Mouse (Mus musculus) MEL (cell line): ENCODE data around the gene Nos3. TPM values are rescaled to one million over a fixed set of nuclear protein-coding genes. Genes with fewer than 3 reads are reported as not detected.

Source experiments
- DNase-seq: peaks from one replicate; pipeline ENCODE4 v3.0.0; 2011; ENCODE audit warnings: low read depth, low spot score
- H3K27ac ChIP-seq: 2 replicates; pipeline ENCODE4 v1.5.1; 2012; ENCODE audit warnings: low read depth, mild to moderate bottlenecking, control low read depth, low read length, moderate library complexity; ENCODE audit not compliant: control insufficient read depth
- H3K27me3 ChIP-seq, 2 experiments: fragments of 150-350 bp in 1 of 2; sonication (generic) in 1 of 2; 2 replicates each; pipeline ENCODE4 v1.6.1; 2012; ENCODE audit warnings: low read length in 2 of 2, mild to moderate bottlenecking in 2 of 2, improper control_type of control experiment in 1 of 2, moderate library complexity in 1 of 2; ENCODE audit not compliant: insufficient read depth in 2 of 2, control insufficient read depth in 1 of 2
- H3K36me3 ChIP-seq, 2 experiments: 2 replicates each; pipeline ENCODE4 v1.6.1; 2012 to 2014; ENCODE audit warnings: low read length in 2 of 2, improper control_type of control experiment in 1 of 2, inconsistent platforms in 1 of 2, mild to moderate bottlenecking in 1 of 2; ENCODE audit not compliant: insufficient read depth in 2 of 2, control insufficient read depth in 1 of 2
- H3K4me1 ChIP-seq, 2 experiments: fragments of 150-350 bp in 1 of 2; sonication (generic) in 1 of 2; 2 replicates each; pipeline ENCODE4 v1.6.1; 2012; ENCODE audit warnings: low read length in 2 of 2, improper control_type of control experiment in 1 of 2, mild to moderate bottlenecking in 1 of 2; ENCODE audit not compliant: insufficient read depth in 2 of 2, control insufficient read depth in 1 of 2
- H3K4me3 ChIP-seq, 2 experiments: fragments of 150-350 bp in 1 of 2; sonication (generic) in 1 of 2; 2 replicates each; pipeline ENCODE4 v1.5.1; 2012; ENCODE audit warnings: low read depth in 2 of 2, low read length in 2 of 2, mild to moderate bottlenecking in 2 of 2, moderate library complexity in 2 of 2, control low read depth in 1 of 2, improper control_type of control experiment in 1 of 2; ENCODE audit not compliant: control insufficient read depth in 1 of 2, insufficient read depth in 1 of 2
- H3K79me2 ChIP-seq: 2 replicates; pipeline ENCODE4 v1.6.1; 2012; ENCODE audit warnings: mild to moderate bottlenecking, low read length, moderate library complexity; ENCODE audit not compliant: control insufficient read depth, poor library complexity, insufficient read depth
- H3K9ac ChIP-seq: 2 replicates; pipeline ENCODE4 v1.6.1; 2012; ENCODE audit warnings: low read depth, mild to moderate bottlenecking, control low read depth, low read length, moderate library complexity; ENCODE audit not compliant: control insufficient read depth, poor library complexity, severe bottlenecking
- H3K9me3 ChIP-seq: fragments of 150-350 bp; sonication (generic); replicated peaks from 2 replicates; pipeline ENCODE4 v1.6.1; 2012; ENCODE audit warnings: mild to moderate bottlenecking, low read length, improper control_type of control experiment, moderate library complexity; ENCODE audit not compliant: insufficient read depth
- BHLHE40 ChIP-seq: IDR thresholded peaks from 2 replicates; pipeline ENCODE4 v1.6.1; 2012; ENCODE audit warnings: low read depth, mild to moderate bottlenecking, inconsistent platforms, low read length, improper control_type of control experiment, borderline replicate concordance
- CHD2 ChIP-seq: IDR thresholded peaks from 2 replicates; pipeline ENCODE4 v1.6.1; 2011; ENCODE audit warnings: low read length, improper control_type of control experiment
- CTCF ChIP-seq, 3 experiments: IDR thresholded peaks in 2 of 3; conservative IDR thresholded peaks in 1 of 3; 2 replicates each; pipeline ENCODE4 v1.5.1; 2011 to 2012; ENCODE audit warnings: low read length in 3 of 3, low read depth in 2 of 3, mild to moderate bottlenecking in 2 of 3, improper control_type of control experiment in 1 of 3, inconsistent platforms in 1 of 3, mixed read lengths in 1 of 3, moderate library complexity in 1 of 3; ENCODE audit not compliant: control insufficient read depth in 1 of 3, insufficient read depth in 1 of 3, poor library complexity in 1 of 3, severe bottlenecking in 1 of 3
- E2F4 ChIP-seq: IDR thresholded peaks from 2 replicates; pipeline ENCODE4 v1.6.1; 2011; ENCODE audit warnings: low read depth, low read length, improper control_type of control experiment, borderline replicate concordance
- ELF1 ChIP-seq: IDR thresholded peaks from 2 replicates; pipeline ENCODE4 v1.6.1; 2014; ENCODE audit warnings: low read depth, mild to moderate bottlenecking, inconsistent platforms, low read length, improper control_type of control experiment, moderate library complexity
- EP300 ChIP-seq, 2 experiments: IDR thresholded peaks; 2 replicates each; pipeline ENCODE4 v1.6.1; 2011; ENCODE audit warnings: improper control_type of control experiment in 2 of 2, low read length in 2 of 2, low read depth in 1 of 2, mild to moderate bottlenecking in 1 of 2
- GABPA ChIP-seq: IDR thresholded peaks from 2 replicates; pipeline ENCODE4 v1.6.1; 2012; ENCODE audit warnings: low read depth, mild to moderate bottlenecking, inconsistent platforms, low read length, improper control_type of control experiment, moderate library complexity
- HCFC1 ChIP-seq: IDR thresholded peaks from 2 replicates; pipeline ENCODE4 v1.6.1; 2012; ENCODE audit warnings: low read depth, mild to moderate bottlenecking, inconsistent platforms, low read length, improper control_type of control experiment, moderate library complexity
- JUND ChIP-seq: IDR thresholded peaks from 2 replicates; pipeline ENCODE4 v1.6.1; 2011; ENCODE audit warnings: low read depth, mild to moderate bottlenecking, improper control_type of control experiment, low read length
- KAT2A ChIP-seq: conservative IDR thresholded peaks from 2 replicates; pipeline ENCODE4 v1.6.1; 2012; ENCODE audit warnings: low read depth, low read length, improper control_type of control experiment, inconsistent platforms
- MAFK ChIP-seq: IDR thresholded peaks from 2 replicates; pipeline ENCODE4 v1.6.1; 2011; ENCODE audit warnings: low read depth, mild to moderate bottlenecking, low read length, improper control_type of control experiment, borderline replicate concordance
- MAZ ChIP-seq: IDR thresholded peaks from 2 replicates; pipeline ENCODE4 v1.6.1; 2012; ENCODE audit warnings: low read depth, mild to moderate bottlenecking, inconsistent platforms, low read length, improper control_type of control experiment
- MEF2A ChIP-seq: IDR thresholded peaks from 2 replicates; pipeline ENCODE4 v1.6.1; 2014; ENCODE audit warnings: low read depth, mild to moderate bottlenecking, inconsistent platforms, low read length, improper control_type of control experiment; ENCODE audit not compliant: poor library complexity, insufficient replicate concordance, severe bottlenecking; ENCODE audit errors: extremely low read depth
- MYB ChIP-seq: IDR thresholded peaks from 2 replicates; pipeline ENCODE4 v1.6.1; 2011; ENCODE audit warnings: mild to moderate bottlenecking, low read depth, low read length, improper control_type of control experiment
- MYC ChIP-seq: IDR thresholded peaks from 2 replicates; pipeline ENCODE4 v1.6.1; 2011; ENCODE audit warnings: low read depth, mild to moderate bottlenecking, low read length, improper control_type of control experiment, moderate library complexity
- NELFE ChIP-seq: IDR thresholded peaks from 2 replicates; pipeline ENCODE4 v1.6.1; 2011; ENCODE audit warnings: low read depth, low read length, improper control_type of control experiment
- NRF1 ChIP-seq: IDR thresholded peaks from 2 replicates; pipeline ENCODE4 v1.6.1; 2014; ENCODE audit warnings: low read depth, mild to moderate bottlenecking, inconsistent platforms, low read length, improper control_type of control experiment, moderate library complexity; ENCODE audit not compliant: poor library complexity, insufficient read depth, severe bottlenecking
- POLR2A ChIP-seq, 2 experiments: IDR thresholded peaks; 2 replicates each; pipeline ENCODE4 v1.6.1; 2011 to 2012; ENCODE audit warnings: low read length in 2 of 2, mild to moderate bottlenecking in 2 of 2, control low read depth in 1 of 2, improper control_type of control experiment in 1 of 2, low read depth in 1 of 2, moderate library complexity in 1 of 2; ENCODE audit not compliant: control insufficient read depth in 1 of 2, insufficient read depth in 1 of 2, poor library complexity in 1 of 2
- POLR2AphosphoS5 ChIP-seq: IDR thresholded peaks from 2 replicates; pipeline ENCODE4 v1.6.1; 2012; ENCODE audit warnings: low read depth, borderline replicate concordance, mild to moderate bottlenecking, inconsistent platforms, low read length, moderate library complexity, mixed read lengths
- RAD21 ChIP-seq: IDR thresholded peaks from 2 replicates; pipeline ENCODE4 v1.6.1; 2011; ENCODE audit warnings: mild to moderate bottlenecking, low read depth, low read length, improper control_type of control experiment
- SMC3 ChIP-seq: IDR thresholded peaks from 2 replicates; pipeline ENCODE4 v1.6.1; 2011; ENCODE audit warnings: low read depth, low read length, improper control_type of control experiment
- TAL1 ChIP-seq: IDR thresholded peaks from 2 replicates; pipeline ENCODE4 v1.6.1; 2012; ENCODE audit warnings: mild to moderate bottlenecking, inconsistent platforms, low read length, moderate library complexity, mixed read lengths
- TBP ChIP-seq: IDR thresholded peaks from 2 replicates; pipeline ENCODE4 v1.8.0; 2011; ENCODE audit warnings: low read depth, low read length, improper control_type of control experiment
- UBTF ChIP-seq: IDR thresholded peaks from 2 replicates; pipeline ENCODE4 v1.6.1; 2012; ENCODE audit warnings: low read depth, mild to moderate bottlenecking, inconsistent platforms, low read length, improper control_type of control experiment, moderate library complexity, borderline replicate concordance; ENCODE audit not compliant: insufficient read depth
- USF1 ChIP-seq: IDR thresholded peaks from 2 replicates; pipeline ENCODE4 v1.6.1; 2014; ENCODE audit warnings: low read depth, mild to moderate bottlenecking, inconsistent platforms, low read length, improper control_type of control experiment, moderate library complexity
- ZKSCAN1 ChIP-seq: IDR thresholded peaks from 2 replicates; pipeline ENCODE4 v1.6.1; 2012; ENCODE audit warnings: low read depth, mild to moderate bottlenecking, inconsistent platforms, low read length, improper control_type of control experiment, moderate library complexity
- ZMIZ1 ChIP-seq: IDR thresholded peaks from 2 replicates; pipeline ENCODE4 v1.6.1; 2012; ENCODE audit warnings: low read depth, mild to moderate bottlenecking, inconsistent platforms, low read length, improper control_type of control experiment, moderate library complexity
- polyA plus RNA-seq, 2 experiments: library from polyadenylated mRNA; stranded (reverse) in 1 of 2; unstranded in 1 of 2; fragments of >175 nt in 1 of 2; fragments of >200 nt in 1 of 2; gene quantifications; 2 replicates each; pipeline versions ENCODE4 v1.2.1 to v1.2.4; 2012; ENCODE audit warnings: low replicate concordance in 2 of 2, low read depth in 1 of 2; ENCODE audit not compliant: insufficient read length in 2 of 2, insufficient read depth in 1 of 2, missing spikeins in 1 of 2
- total RNA-seq: library from RNA; depleted of rRNA; stranded (reverse); fragments of 300-350 nt; gene quantifications from 2 replicates; pipeline ENCODE4 v1.2.3, GENCODE M21; 2012

The Nos3 gene
- total and polyA plus RNA-seq, 3 experiments, result 3.9 to 6.2 TPM; not detected in 1

DNA sequence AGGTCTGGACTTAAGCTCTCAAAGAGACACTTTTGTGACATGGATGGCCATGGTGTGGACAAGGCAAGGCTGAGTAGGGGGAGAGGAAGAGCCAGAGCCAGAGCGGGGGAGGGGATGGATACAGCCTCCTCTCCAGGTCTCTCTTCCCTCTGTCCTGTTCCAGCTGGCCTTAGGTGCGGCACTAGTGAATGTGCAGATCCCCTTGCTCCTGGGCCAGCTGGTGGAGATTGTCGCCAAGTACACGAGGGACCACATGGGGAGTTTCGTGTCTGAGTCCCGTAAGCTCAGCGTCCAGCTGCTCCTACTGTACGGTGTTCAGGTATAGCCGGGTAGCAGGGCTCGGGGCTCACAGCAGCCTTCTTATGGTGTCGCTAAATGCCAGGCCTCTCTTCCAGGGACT lies 35.8 kb downstream of the Nos3 start:
- Histone ChIP-seq H3K36me3 (peaks cover 2 to 21% of the 10 kb centered on the region in 2 experiments; a peak in 3 of 4 replicates), H3K9me3 (no peaks in the 10 kb centered on the region), H3K4me1 (peaks cover 19 to 20% of the 10 kb centered on the region in 2 experiments), H3K79me2 (no peaks in the 10 kb centered on the region), H3K27ac (no peak overlapping the region), H3K4me3 (no peak overlapping the region), H3K27me3 (no peaks in the 10 kb centered on the region), H3K9ac (no peak overlapping the region)
- DNase-seq, result no peak
- TF ChIP-seq JUND (no peak), MYC (no peak), SMC3 (no peak), NRF1 (no peak), USF1 (no peak), ZMIZ1 (no peak), GABPA (no peak), CHD2 (no peak), ZKSCAN1 (no peak), UBTF (no peak), NELFE (no peak)

DNA sequence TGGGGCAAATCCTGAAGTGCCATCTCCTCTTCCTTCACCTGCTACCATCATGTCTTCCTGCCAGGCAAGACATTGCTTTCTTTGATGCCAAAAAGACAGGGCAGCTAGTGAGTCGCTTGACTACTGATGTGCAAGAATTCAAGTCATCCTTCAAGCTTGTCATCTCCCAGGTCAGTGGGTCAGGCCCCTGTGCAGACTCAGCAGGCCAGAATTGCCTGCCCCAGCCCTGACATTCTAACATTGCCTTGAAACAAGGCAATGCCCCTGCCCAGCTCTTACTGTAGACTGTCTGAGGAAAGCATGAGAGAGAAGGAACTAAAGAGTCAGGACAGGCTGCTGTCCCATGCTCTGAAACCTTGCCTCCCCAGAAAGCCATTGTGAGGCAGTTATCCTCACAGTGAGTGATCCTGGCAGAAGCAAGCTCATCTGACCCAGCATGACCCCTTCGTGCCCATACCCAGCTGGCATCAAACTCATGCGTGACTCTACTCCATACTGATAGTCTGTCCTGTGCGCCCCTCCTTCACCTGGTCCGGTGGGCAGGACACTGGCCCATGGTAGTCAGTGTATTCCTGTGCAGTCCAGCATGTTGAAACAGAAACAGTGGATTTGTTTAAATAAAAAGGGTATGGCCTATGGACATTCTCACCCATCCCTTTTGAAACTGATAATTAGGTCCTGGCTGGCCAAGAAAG lies 36.4 kb downstream of the Nos3 start:
- H3K9ac ChIP-seq, result no peak overlapping the region
- H3K79me2 ChIP-seq, result no peaks in the 10 kb centered on the region
- H3K9me3 ChIP-seq, result no peaks in the 10 kb centered on the region
- peaks cover 2 to 24% of the 10 kb centered on the region in 2 experiments; a peak in 3 of 4 replicates for H3K36me3 ChIP-seq
- H3K4me1 ChIP-seq, result peaks cover 21 to 24% of the 10 kb centered on the region in 2 experiments
- no peak overlapping the region for H3K27ac ChIP-seq
- H3K27me3 ChIP-seq, result no peaks in the 10 kb centered on the region
- TF ChIP-seq TBP, result no peak
- no peak for TF ChIP-seq BHLHE40
- no peak for TF ChIP-seq MAZ
- no peak overlapping the region for H3K4me3 ChIP-seq
- no peak for DNase-seq

DNA sequence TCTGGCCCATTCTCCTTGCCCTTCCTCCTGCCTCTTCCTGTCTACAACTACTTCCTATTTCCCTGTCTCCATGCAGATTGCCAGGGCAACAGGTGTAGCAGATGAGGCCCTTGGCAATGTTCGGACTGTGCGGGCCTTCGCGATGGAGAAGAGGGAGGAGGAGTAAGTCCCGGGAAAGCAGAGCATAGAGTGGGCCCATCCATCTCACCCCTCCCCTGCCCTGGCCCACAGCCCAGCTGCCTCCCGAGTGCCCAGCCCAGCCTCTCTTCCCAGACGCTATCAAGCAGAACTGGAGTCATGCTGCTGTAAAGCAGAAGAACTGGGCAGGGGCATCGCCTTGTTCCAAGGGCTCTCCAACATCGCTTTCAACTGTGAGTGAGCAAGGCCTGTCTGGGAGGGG lies 37.4 kb downstream of the Nos3 start:
- DNase-seq, result no peak
- Histone ChIP-seq H3K36me3 (peaks cover 2 to 20% of the 10 kb centered on the region in 2 experiments; a peak in 3 of 4 replicates), H3K4me3 (no peak overlapping the region), H3K9ac (no peak overlapping the region), H3K4me1 (peaks cover 17 to 24% of the 10 kb centered on the region in 2 experiments), H3K27me3 (no peaks in the 10 kb centered on the region), H3K27ac (no peak overlapping the region), H3K9me3 (no peaks in the 10 kb centered on the region), H3K79me2 (no peaks in the 10 kb centered on the region)
- TF ChIP-seq ZKSCAN1 (no peak), POLR2A (IDR thresholded peaks at IDR 0.05; ENCODE audit: control insufficient read depth in 1 of 2, insufficient read depth in 1 of 2, low read depth in 1 of 2, low read length in 2 of 2, poor library complexity in 1 of 2) (no peak), MYB (no peak), MAFK (no peak), CTCF (IDR thresholded peaks at IDR 0.05 in 2 of 3, conservative IDR thresholded peaks at IDR 0.05 in 1 of 3; ENCODE audit: control insufficient read depth in 1 of 3, insufficient read depth in 1 of 3, low read depth in 2 of 3, low read length in 3 of 3, poor library complexity in 1 of 3, severe bottlenecking in 1 of 3) (no peak), RAD21 (no peak), TAL1 (no peak), ELF1 (no peak), MEF2A (no peak), EP300 (IDR thresholded peaks at IDR 0.05; ENCODE audit: low read depth in 1 of 2, low read length in 2 of 2) (no peak), POLR2AphosphoS5 (no peak), KAT2A (no peak), JUND (no peak), HCFC1 (no peak), E2F4 (no peak)
